ENCODE assay signal across 26 mouse cellular contexts in genomic region chr5:113410963-113411362, GRCm38 (mm10). TPM values are rescaled to one million over a fixed set of nuclear protein-coding genes. Genes with fewer than 3 reads are reported as not detected.
A peak's percentile ranks its signal among the peaks of the same experiment; 100 is the strongest.
DNase-seq lines count a peak whose midpoint lies in the region; ATAC-seq lines count a peak whose summit lies in the region.
"Had no signal": no experiment of that assay in that cellular context is flagged by ENCODE, and none has a peak within 500 bp of the region (broad histone marks: within the 10 kb centered on the region; RNA-seq: fewer than 3 reads in every experiment).

No protein-coding gene starts in this region.

- WGBS in embryonic facial prominence, embryonic 13.5 days: 57% methylated on average over 13 of the region's 13 CpGs
- 81% methylated on average over 13 of the region's 13 CpGs for WGBS in embryonic facial prominence, embryonic 10.5 days

- ATAC-seq in embryonic facial prominence, embryonic 13.5 days (ENCODE audit: insufficient number of reproducible peaks, insufficient read depth, low FRiP score, low TSS enrichment, low read depth): no peak
- ATAC-seq: CD4-positive, CD25-positive, alpha-beta regulatory T cell, adult 4 months; liver, postnatal 0 days had no signal

- intact Hi-C loops in left cerebral cortex, postnatal 14 days (cut with DNase I): loop anchor here (5.0 kb wide), 1 partner anchor 46 kb away; no protein-coding TSS in a partner anchor

- no peak overlapping the region; the same call in 1 of the 2 replicates for H3K27ac ChIP-seq in embryonic facial prominence, embryonic 13.5 days
- no peak overlapping the region for H3K27ac ChIP-seq in embryonic facial prominence, embryonic 10.5 days (replicated peaks)
- H3K27ac ChIP-seq: stomach, embryonic 15.5 days had no signal

- H3K4me2 ChIP-seq in embryonic facial prominence, embryonic 13.5 days: 0 out of 2 replicates have a peak overlapping the region, but pooled peaks have one; percentile 5
- H3K4me2 ChIP-seq: stomach, embryonic 15.5 days had no signal

- no peaks in the 10 kb centered on the region for H3K36me3 ChIP-seq in embryonic facial prominence, embryonic 13.5 days
- H3K36me3 ChIP-seq in embryonic facial prominence, embryonic 10.5 days (replicated peaks): no peaks in the 10 kb centered on the region
- H3K36me3 ChIP-seq: G1E; stomach, embryonic 15.5 days had no signal

- H3K27me3 ChIP-seq in embryonic facial prominence, embryonic 13.5 days: peaks cover 12% of the 10 kb centered on the region; the same call in 1 of the 2 replicates
- H3K27me3 ChIP-seq in embryonic facial prominence, embryonic 10.5 days (replicated peaks; ENCODE audit: low read depth, poor library complexity, severe bottlenecking): no peaks in the 10 kb centered on the region
- H3K27me3 ChIP-seq: stomach, embryonic 15.5 days had no signal

- peaks cover 9% of the 10 kb centered on the region for H3K4me1 ChIP-seq in embryonic facial prominence, embryonic 13.5 days
- no peaks in the 10 kb centered on the region for H3K4me1 ChIP-seq in embryonic facial prominence, embryonic 10.5 days
- H3K4me1 ChIP-seq: stomach, embryonic 15.5 days had no signal

- DNase-seq in embryonic facial prominence, embryonic 10.5 days (ENCODE audit: low spot score): no peak
- DNase-seq in left cerebral cortex, postnatal 14 days (ENCODE audit: low spot score in 2 of 2): peak; percentile 30 to 44
- no peak for DNase-seq in left cerebral cortex, adult 9 months (ENCODE audit: low spot score in 2 of 2)
- DNase-seq in right cerebral cortex, postnatal 25 days: peak; percentile 27
- no peak for DNase-seq in right cerebral cortex, postnatal 36 days (ENCODE audit: low spot score in 2 of 2)
- no peak for DNase-seq in urinary bladder, postnatal 4 days (ENCODE audit: low spot score in 2 of 2)
- DNase-seq in urinary bladder, postnatal 14 days (ENCODE audit: low spot score): no peak
- DNase-seq: cerebellum, postnatal 14 days; embryo, embryonic 11 days; gastrocnemius, postnatal 14 days; kidney, adult 8-10 months; kidney, postnatal 25 days; liver; liver, postnatal 0 days; lung, postnatal 14 days had no signal

- H3K9ac ChIP-seq in embryonic facial prominence, embryonic 13.5 days: 0 out of 2 replicates have a peak overlapping the region, but pooled peaks have one; percentile 6
- H3K9ac ChIP-seq: liver, postnatal 0 days; stomach, embryonic 15.5 days had no signal

- H3K4me3 ChIP-seq in embryonic facial prominence, embryonic 13.5 days: no peak overlapping the region
- no peak overlapping the region for H3K4me3 ChIP-seq in embryonic facial prominence, embryonic 10.5 days
- H3K4me3 ChIP-seq: stomach, embryonic 15.5 days had no signal

- H3K9me3 ChIP-seq in embryonic facial prominence, embryonic 13.5 days: no peaks in the 10 kb centered on the region
- no peaks in the 10 kb centered on the region for H3K9me3 ChIP-seq in embryonic facial prominence, embryonic 10.5 days
- H3K9me3 ChIP-seq: stomach, embryonic 15.5 days had no signal

RNA-seq across cellular contexts. Expression of gene Aym1, which starts 53.9 kb away (rescaled TPM):
- not detected in 2 replicates for polyA plus RNA-seq in embryonic facial prominence, embryonic 13.5 days (2015; fragmentation: Nextera tagmentation; extraction: Ambion mirVana)
- not detected in 2 replicates for polyA plus RNA-seq in embryonic facial prominence, embryonic 10.5 days (2016; fragmentation: Nextera tagmentation; extraction: Ambion mirVana)
- not detected for total RNA-seq in left cerebral cortex, postnatal 14 days (2021)
- total RNA-seq: G1E; gastrocnemius, postnatal 14 days; heart, adult 8-10 months; layer of hippocampus, postnatal 10 days; left cerebral cortex, postnatal 36 days; megakaryocyte-erythroid progenitor cell, adult 5-6 weeks had no signal
- polyA plus RNA-seq: CD4-positive, CD25-positive, alpha-beta regulatory T cell, adult 4 months; G1E; heart, embryonic 16.5 days; liver, postnatal 0 days; spleen, adult 2 months; stomach, embryonic 15.5 days; thymus, postnatal 0 days had no signal

Comparison
In these comparisons a context has a peak if more than half of its experiments do, and no peak if none do; other contexts are left out.
1. DNase-seq: peak in left cerebral cortex, postnatal 14 days (2 of 2) and right cerebral cortex, postnatal 25 days (single experiment); none in embryonic facial prominence, embryonic 10.5 days (single experiment), left cerebral cortex, adult 9 months (0 of 2), right cerebral cortex, postnatal 36 days (0 of 2), urinary bladder, postnatal 4 days (0 of 2) and urinary bladder, postnatal 14 days (single experiment).